Mouse (Mus musculus): Measurements from ENCODE around the gene Rab29.

DNA sequence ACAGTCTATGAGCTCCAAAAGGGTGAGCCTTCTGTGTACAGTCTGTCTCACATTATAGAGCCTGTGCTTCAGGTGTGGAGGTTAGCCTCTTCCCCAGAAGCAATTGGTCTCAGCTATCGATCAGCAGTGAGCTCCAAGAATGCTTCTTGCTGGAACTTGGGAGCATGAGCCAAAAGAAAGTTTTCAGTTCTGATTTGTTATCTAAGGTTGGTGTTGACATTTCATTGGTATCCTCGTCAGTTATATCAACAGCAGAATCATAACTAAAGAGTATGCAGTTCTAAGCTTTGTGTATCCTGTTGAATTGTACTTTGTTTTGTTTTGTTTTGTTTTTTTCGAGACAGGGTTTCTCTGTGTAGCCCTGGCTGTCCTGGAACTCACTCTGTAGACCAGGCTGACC, 55.1 kb downstream of the Rab29 start:
- TF ChIP-seq CHD2 (IDR thresholded peaks at IDR 0.05; ENCODE audit: low read depth, low read length) (no peak), MAFK (IDR thresholded peaks at IDR 0.05; ENCODE audit: insufficient read depth, low read depth, low read length) (no peak), ZNF384 (IDR thresholded peaks at IDR 0.05; ENCODE audit: low read depth, low read length) (no peak)

All from ES-E14 (cell line).